Mouse (Mus musculus): ENCODE data around the gene Slc8a2. TPM values are rescaled to one million over a fixed set of nuclear protein-coding genes. Genes with fewer than 3 reads are reported as not detected.

Slc8a2 gene
- total RNA-seq (2021): 100 to 1,000 TPM; 214 to 216 TPM
- long read RNA-seq, experiment 1, full-length matches to known transcripts: 1 of 7 reads
- long read RNA-seq, experiment 1, partial matches to known transcripts: 5 of 7 reads
- long read RNA-seq, experiment 1, other reads (novel, unspliced or antisense): 1 of 7 reads
- long read RNA-seq, experiment 2, full-length matches to known transcripts: 1 of 7 reads
- long read RNA-seq, experiment 2, partial matches to known transcripts: 1 of 7 reads
- long read RNA-seq, experiment 2, other reads (novel, unspliced or antisense): 5 of 7 reads

DNA sequence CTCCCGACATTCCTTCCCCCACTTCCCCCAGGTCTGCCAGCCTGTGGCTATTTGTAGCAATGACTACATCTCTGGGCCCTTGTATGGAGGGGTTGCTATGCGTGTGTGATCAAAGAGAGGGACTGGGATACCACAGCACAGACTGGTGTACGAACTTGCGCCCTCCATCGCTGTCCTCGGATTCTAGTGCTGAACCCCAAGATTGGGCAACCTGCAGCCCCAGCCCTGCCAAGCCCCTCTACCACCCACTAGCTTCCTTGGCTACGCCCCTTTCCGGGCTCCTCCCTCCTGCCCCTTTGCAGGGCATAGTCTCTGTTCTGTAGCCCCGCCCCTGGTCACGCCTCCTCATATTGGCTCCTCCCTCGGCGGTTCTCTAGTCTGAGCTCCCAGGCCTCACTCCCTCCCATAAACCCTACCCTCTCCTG is at the start of gene Slc8a2:
Slc8a2 (plus strand) TSS at position 406 of the 425 bp plus-strand sequence.
- peak; percentile 87 to 89 for DNase-seq (ENCODE audit: low spot score in 2 of 2)

DNA sequence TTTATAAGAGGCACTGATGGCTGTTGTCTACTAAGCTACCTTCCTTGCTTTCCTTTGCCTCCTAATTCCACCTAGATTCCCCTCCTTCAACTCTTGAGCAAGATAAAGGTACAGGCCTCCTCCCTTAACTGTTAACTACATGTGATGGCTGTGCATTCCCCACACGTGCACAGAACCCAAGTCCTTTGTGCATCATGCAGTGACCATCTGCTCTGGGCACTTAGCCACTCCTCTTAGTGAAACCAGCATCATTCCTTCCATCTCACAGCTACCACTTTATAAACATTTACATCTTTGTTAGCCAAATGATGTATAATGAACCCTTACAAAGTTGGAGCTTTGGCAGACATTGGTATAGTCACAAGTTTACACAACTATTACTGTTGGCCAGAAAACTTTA is 49.7 kb upstream of the Slc8a2 start:
- no peak for DNase-seq (ENCODE audit: low spot score in 2 of 2)

GRCm38 (mm10) chr7:16080581-16080980 is 49.0 kb upstream of the Slc8a2 start:
- no peak for DNase-seq (ENCODE audit: low spot score in 2 of 2)

GRCm38 (mm10) chr7:16083361-16083760 is 46.3 kb upstream of the Slc8a2 start:
- no peak for DNase-seq (ENCODE audit: low spot score in 2 of 2)

DNA sequence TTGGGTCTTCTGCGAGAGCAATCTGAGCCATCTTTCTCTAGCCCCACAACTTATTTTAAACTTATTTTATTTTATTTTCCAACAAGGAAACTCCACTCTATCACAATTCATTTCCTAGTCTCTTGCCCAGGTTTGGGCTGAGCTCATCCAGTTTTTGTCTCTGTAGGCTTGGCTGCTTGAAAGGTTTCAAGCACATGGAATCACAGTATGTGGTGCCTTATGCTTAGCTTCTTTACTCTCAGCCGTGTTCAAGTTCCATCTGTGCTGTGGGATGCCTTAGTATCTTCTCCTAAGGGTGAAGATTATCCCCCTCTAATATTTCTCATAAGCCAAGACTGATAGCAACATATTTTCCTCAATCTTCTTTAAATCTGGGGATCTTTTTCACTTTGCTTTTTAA is 42.0 kb upstream of the Slc8a2 start:
- no peak for DNase-seq (ENCODE audit: low spot score in 2 of 2)

GRCm38 (mm10) chr7:16094592-16094991 is 35.0 kb upstream of the Slc8a2 start:
- DNase-seq (ENCODE audit: low spot score in 2 of 2): no peak

- DNase-seq (ENCODE audit: low spot score in 2 of 2): peak; percentile 98 to 100
Measured at GRCm38 (mm10) chr7:16098021-16099017, 31.3 kb upstream of the Slc8a2 start, which contains the start of gene Napa. Napa (plus strand) TSS chr7:16098458.

GRCm38 (mm10) chr7:16099901-16100300 is 29.7 kb upstream of the Slc8a2 start:
- no peak for DNase-seq (ENCODE audit: low spot score in 2 of 2)

DNA sequence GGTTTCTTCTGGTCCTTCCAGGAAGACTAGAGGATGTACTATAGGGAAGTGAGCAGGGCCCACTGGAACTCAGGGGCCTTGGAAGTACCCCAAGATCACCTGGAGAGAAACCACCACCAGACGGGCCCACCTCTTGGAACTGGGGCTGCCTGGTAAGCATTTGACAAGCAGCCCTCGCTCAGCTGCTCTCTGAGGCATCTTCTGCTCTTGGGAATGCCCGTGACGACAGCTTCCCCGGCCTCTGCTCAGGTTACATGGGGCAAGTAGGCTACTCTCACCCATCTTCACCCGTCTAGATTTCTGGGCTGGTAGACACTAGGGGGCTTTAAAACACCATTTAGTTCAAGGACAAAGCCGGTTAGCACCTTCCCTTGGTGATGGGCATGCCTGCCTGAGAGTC is 28.5 kb upstream of the Slc8a2 start:
- DNase-seq (ENCODE audit: low spot score in 2 of 2): no peak

GRCm38 (mm10) chr7:16101726-16102475 is 27.7 kb upstream of the Slc8a2 start:
- no peak for DNase-seq (ENCODE audit: low spot score in 2 of 2)

GRCm38 (mm10) chr7:16102686-16103226 is 26.9 kb upstream of the Slc8a2 start:
- no peak for DNase-seq (ENCODE audit: low spot score in 2 of 2)

DNA sequence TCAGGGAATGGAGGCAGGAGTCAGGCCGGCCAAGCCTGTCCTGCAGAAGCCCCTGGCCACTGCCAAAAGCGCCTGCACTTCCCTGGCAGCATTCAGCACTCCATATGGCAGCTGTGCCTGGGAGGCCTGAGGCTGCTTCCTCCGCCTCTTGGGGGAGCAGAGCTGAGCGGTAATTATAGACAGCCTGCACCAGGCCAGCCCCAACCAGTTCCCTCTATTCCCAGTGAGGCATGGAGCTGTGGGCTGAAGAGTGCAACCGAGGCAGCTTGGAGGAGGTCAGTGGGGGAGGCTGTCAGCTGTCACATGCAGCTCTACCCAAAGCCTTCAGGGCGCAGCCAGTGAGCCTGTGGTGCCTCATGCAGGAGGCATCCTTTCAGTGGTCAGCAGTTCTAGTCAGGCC is 25.9 kb upstream of the Slc8a2 start:
- DNase-seq (ENCODE audit: low spot score in 2 of 2): peak; percentile 76 to 88

GRCm38 (mm10) chr7:16104611-16105388 is 24.8 kb upstream of the Slc8a2 start:
- no peak for DNase-seq (ENCODE audit: low spot score in 2 of 2)

- DNase-seq (ENCODE audit: low spot score in 2 of 2): no peak
Measured at GRCm38 (mm10) chr7:16108886-16109542, 20.6 kb upstream of the Slc8a2 start.

DNA sequence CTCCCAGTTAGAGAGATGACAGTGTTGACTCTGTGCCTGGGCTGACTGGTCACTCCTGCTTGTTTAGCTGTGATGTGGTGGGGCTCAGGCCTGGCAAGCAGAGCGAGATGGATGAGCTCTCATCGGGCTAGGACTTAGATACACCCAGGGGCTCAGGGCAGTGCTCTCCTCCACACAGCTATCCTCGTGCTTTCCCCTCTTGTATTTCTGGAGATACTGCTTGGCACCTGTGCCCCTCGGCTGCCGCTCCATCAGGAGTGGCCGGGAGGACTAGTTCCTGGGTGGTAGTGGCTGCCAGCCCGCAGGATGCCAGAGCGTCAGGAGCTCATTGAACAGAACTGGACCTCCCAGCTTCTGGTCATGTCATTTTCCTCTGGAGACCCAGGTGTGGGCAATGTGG is 19.5 kb upstream of the Slc8a2 start:
- no peak for DNase-seq (ENCODE audit: low spot score in 2 of 2)

DNA sequence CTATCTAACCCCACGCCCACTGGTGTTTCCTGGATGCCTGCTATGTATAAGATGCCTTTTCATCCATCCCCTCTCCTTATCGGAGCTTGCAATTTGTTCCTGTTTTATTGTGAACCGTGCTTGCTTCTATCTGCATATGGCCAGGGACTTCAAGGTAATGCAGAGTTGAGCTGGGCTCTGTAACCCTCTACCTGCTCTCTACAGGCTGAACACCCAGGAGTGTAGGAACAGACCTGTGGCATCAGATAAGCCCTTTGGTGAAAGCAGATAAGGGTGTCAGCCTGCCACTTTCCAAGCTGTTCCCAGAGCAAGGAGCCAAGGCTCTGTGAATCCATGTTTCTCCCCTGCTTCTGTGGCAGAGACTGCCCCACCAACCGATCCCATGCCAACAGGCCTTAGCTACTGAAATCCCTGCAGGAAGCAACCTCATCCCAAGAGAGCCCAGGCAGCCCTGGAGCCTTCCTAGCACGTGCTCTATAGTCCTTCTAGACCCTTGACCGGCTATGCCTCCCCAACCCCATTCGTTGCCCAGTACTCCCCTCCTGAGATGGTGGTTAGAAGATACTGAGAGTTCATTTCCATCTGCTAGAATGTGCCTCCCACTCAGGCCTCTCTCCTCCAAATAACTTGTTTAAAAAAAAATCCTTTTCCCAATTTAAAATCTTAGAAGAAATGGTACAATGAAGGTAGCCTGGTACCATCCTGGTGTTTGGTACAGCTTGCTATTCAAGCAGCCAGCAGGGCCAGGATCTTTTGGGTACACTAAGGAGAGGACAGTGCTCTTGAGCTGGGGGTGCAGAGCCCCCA is 18.1 kb upstream of the Slc8a2 start:
- no peak for DNase-seq (ENCODE audit: low spot score in 2 of 2)

- DNase-seq (ENCODE audit: low spot score in 2 of 2): peak in 1 of 2 experiments; percentile 60
Measured at GRCm38 (mm10) chr7:16116418-16116817, 13.2 kb upstream of the Slc8a2 start.

- DNase-seq (ENCODE audit: low spot score in 2 of 2): no peak
Measured at GRCm38 (mm10) chr7:16117100-16117499, 12.5 kb upstream of the Slc8a2 start.
